Mouse (Mus musculus) midbrain, embryonic 10.5 days (tissue): ENCODE data around the gene Farp1. TPM values are rescaled to one million over a fixed set of nuclear protein-coding genes. Genes with fewer than 3 reads are reported as not detected.

ENCODE experiments used
- DNase-seq: peaks from one replicate; pipeline ENCODE4 v3.0.0-alpha.2; 2017; ENCODE audit warnings: low spot score
- H3K27ac ChIP-seq: fragments of 300-500 bp; sonication (generic); replicated peaks from 2 replicates; pipeline ENCODE4 v1.5.1; 2016; ENCODE audit warnings: mild to moderate bottlenecking
- H3K27me3 ChIP-seq: fragments of 300-500 bp; sonication (generic); 2 replicates; pipeline ENCODE4 v1.6.1; 2016; ENCODE audit warnings: low read depth, mild to moderate bottlenecking; ENCODE audit not compliant: poor library complexity, severe bottlenecking
- H3K36me3 ChIP-seq: fragments of 300-500 bp; sonication (generic); 2 replicates; pipeline ENCODE4 v1.6.1; 2016; ENCODE audit warnings: mild to moderate bottlenecking, moderate library complexity
- H3K4me1 ChIP-seq: fragments of 300-500 bp; sonication (generic); 2 replicates; pipeline ENCODE4 v1.6.1; 2016
- H3K4me3 ChIP-seq: fragments of 300-500 bp; sonication (generic); 2 replicates; pipeline ENCODE4 v1.5.1; 2016; ENCODE audit warnings: mild to moderate bottlenecking, moderate library complexity
- H3K9me3 ChIP-seq: fragments of 300-500 bp; sonication (generic); replicated peaks from 2 replicates; pipeline ENCODE4 v1.6.1; 2016; ENCODE audit warnings: mild to moderate bottlenecking
- WGBS: fragments of 180-500 bp; shearing (Covaris S2); methylation state at CpG from one replicate; pipeline ENCODE4 v1.1.7; 2016; 5-methylcytosine and 5-hydroxymethylcytosine counted together
- polyA plus RNA-seq: library from polyadenylated mRNA; unstranded; fragments of >200 nt; fragmentation: Nextera tagmentation; extraction: Ambion mirVana; gene quantifications from 2 replicates; pipeline ENCODE4 v1.2.1, GENCODE M21; 2016

The Farp1 gene
- polyA plus RNA-seq, 1 experiment from 2014 or later: 18.2 TPM

DNA sequence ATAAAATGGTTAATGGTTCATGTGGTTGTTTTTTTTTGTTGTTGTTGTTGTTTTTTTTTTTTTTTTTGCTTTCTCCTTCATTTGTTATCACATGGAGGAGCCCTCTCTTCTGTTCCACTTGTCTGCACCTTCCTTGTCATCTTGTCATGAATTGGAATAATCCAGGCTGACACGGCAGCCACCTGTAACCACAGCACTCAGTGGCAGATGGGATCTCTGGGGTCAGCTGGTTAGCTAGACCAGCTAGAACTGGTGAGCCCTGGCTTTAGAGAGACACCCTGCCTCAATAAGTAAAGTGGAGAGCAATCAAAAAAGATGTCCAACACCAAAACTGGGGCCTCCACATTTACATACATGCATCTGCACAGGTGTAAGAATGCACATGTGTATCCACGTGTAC lies 127.8 kb downstream of the Farp1 start:
- 92% methylated on average over 2 of the region's 2 CpGs for WGBS
- H3K4me3 ChIP-seq: no peak overlapping the region
- no peaks in the 10 kb centered on the region for H3K4me1 ChIP-seq
- H3K27me3 ChIP-seq: no peaks in the 10 kb centered on the region
- DNase-seq: no peak
- no peak overlapping the region for H3K27ac ChIP-seq
- no peaks in the 10 kb centered on the region for H3K9me3 ChIP-seq
- no peaks in the 10 kb centered on the region for H3K36me3 ChIP-seq

DNA sequence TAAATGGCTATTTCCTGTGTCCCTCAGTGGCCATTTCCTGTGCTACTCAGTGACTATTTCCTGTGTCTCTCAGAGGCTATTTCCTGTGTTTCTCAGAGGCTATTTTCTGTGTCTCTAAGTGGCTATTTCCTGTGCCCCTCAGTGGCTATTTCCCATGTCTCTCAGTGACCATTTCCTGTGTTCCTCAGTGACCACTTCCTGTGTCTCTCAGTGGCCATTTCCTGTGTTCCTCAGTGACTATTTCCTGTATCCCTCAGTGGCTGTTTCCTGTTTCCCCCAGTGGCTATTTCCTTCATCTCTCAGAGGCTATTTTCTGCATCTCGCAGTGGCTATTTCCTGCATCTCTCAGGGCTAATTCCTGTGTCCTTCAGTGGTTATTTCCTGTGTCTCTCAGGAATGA lies 129.9 kb downstream of the Farp1 start:
- no peaks in the 10 kb centered on the region for H3K27me3 ChIP-seq

DNA sequence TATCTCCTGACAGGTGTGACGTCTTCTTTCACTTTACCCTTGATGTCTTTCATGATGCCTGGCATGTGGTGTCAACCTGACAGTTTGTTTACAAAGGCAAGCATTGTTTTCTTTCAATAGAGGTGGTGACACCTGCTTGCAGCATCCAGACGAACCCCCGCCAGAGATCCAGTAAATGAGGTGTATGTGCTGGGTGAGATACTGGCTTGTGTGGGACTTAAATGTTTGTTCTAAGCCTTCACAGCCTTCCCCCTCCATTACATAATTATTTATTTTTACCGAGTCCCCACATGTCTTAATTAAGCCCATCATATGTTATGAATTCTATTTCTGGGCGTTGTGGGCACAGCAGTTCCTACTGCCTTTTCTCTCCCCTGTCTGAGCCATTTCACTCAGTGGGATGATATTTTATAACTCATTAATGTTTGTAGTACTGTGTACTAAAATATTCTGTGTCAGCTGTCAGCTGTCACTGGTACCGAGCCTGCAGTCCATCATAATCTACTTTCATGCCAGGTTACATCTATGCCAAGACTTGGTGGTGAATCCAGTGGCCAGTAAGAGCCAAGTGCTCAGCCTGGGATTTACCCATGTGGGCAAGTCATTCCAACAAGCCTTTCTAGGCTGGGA lies 130.5 kb downstream of the Farp1 start:
- Histone ChIP-seq H3K4me3 (no peak overlapping the region), H3K27me3 (no peaks in the 10 kb centered on the region), H3K9me3 (no peaks in the 10 kb centered on the region), H3K4me1 (no peaks in the 10 kb centered on the region), H3K36me3 (no peaks in the 10 kb centered on the region), H3K27ac (no peak overlapping the region)
- no peak for DNase-seq
- WGBS: 89% methylated on average over 6 of the region's 6 CpGs

More for the DNA sequence above, 129.9 kb downstream of the Farp1 start:
- no peak for DNase-seq
- Histone ChIP-seq H3K27ac (no peak overlapping the region), H3K4me1 (no peaks in the 10 kb centered on the region), H3K9me3 (no peaks in the 10 kb centered on the region), H3K36me3 (no peaks in the 10 kb centered on the region), H3K4me3 (no peak overlapping the region)
- WGBS: 90% methylated on average over 1 of the region's 1 CpGs

DNA sequence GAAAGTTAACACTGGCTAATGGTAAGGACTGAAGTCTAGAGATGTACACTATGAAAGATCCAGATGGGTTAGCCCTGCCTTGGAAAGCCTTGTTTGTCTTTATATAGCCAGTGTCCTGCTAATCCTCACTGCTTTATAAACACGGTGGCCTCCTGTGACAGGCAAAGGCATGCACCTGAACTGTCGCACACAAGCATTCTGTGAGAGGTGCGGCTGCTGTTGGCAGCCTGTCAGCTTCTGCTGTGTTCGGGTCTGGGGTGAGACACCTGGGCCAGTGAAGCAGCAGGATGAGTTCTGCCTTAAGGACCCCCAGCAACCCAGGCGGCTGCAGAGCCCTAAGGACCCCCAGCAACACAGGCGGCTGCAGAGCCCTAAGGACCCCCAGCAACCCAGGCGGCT lies 131.0 kb downstream of the Farp1 start:
- 82% methylated on average over 7 of the region's 7 CpGs for WGBS
- H3K4me1 ChIP-seq: no peaks in the 10 kb centered on the region
- H3K27ac ChIP-seq: no peak overlapping the region
- DNase-seq: no peak
- H3K9me3 ChIP-seq: no peaks in the 10 kb centered on the region
- H3K27me3 ChIP-seq: no peaks in the 10 kb centered on the region
- no peaks in the 10 kb centered on the region for H3K36me3 ChIP-seq
- no peak overlapping the region for H3K4me3 ChIP-seq

DNA sequence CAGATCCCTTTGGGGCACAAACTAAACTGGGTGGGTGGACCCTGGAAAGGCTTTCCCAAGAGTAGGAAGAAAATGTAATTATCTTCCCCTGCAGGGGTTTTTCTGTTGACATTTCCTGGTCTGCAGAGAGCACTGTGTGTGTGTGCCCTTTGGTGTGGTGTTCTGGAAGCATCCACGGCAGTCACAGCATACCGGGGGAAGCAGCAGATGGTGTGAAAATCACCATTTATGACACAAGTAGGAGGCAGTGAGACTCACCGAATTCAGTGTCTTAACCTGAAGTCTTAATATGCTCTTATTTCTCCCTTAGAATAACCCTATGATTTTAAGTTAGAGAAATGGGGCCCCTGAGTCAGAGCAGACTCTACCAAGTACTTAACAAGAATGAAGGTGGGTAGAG lies 133.7 kb downstream of the Farp1 start:
- Histone ChIP-seq H3K9me3 (no peaks in the 10 kb centered on the region), H3K27me3 (no peaks in the 10 kb centered on the region), H3K27ac (no peak overlapping the region), H3K36me3 (no peaks in the 10 kb centered on the region), H3K4me3 (no peak overlapping the region), H3K4me1 (peaks cover 12% of the 10 kb centered on the region)
- no peak for DNase-seq
- whole genome bisulfite sequencing: 82% methylated on average over 3 of the region's 3 CpGs

DNA sequence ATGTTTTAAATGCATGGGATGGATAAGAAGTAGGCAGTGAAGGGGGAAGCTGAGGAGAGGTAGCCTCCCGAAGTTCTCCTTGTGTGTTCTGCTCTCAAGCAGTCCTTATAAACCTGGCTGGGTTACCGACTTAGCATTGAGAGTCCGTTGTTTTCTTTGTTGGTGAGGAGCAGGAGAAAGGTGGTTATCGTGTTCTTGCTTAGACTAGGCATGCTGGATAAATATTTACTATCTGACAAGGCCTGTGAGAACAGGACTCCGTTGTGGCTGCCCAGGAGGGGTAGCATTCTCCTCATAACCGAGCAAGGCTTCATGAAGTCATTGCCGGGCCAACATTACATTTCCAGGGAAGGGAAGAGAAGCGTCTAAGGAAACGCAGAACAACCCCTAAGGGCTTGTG lies 135.3 kb downstream of the Farp1 start:
- 87% methylated on average over 9 of the region's 9 CpGs for WGBS
- Histone ChIP-seq H3K9me3 (no peaks in the 10 kb centered on the region), H3K4me1 (peaks cover 12% of the 10 kb centered on the region)

DNA sequence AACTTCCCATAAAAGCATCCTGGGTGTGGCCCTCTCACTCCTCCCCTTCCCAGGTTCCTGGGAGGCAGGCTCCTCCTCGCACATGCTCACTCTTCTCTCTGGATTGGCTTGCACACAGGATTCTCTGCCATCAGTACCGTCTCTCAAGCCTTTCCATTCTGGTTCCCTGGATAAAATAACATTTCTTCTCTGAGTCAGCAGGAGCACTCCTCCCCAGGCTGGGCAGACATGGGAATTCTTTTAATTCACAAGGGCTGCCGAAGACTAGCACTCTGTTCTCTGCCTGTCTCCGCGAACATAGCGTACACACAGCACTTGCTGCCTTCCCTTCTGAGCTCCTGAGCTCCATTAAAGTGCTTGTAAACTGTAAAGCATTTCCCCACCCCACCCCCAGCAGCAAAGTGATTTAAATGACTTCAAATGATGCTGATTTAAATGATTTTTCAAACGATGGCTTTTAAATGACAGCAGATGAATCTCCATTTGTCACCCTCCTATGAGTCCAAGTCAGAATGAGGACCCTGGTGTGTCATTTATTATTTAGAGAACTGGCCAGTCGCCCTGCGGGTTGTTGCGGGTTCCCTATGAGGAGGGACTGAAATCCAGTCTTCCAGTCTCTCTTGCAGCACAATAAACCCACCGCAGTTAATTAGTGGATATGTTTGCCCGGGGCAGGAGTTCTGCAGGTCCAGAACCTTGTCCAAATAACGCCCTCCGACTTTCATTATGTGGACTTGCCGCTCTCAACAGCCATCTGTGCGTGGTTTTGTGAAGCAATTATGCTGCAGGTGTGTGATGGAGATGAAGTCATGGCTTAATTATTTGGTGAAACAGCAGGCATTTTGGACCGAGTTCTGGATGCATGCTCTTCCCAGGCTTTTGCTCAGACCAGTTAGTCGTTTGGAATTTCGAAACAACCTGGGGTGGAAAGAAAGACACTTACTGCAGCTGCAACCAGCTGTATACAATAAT lies 137.4 kb downstream of the Farp1 start:
- Histone ChIP-seq H3K27me3 (no peaks in the 10 kb centered on the region), H3K9me3 (no peaks in the 10 kb centered on the region), H3K27ac (peak overlapping the region; percentile 28), H3K4me1 (peaks cover 12% of the 10 kb centered on the region), H3K36me3 (no peaks in the 10 kb centered on the region), H3K4me3 (no peak overlapping the region)
- no peak for DNase-seq
- WGBS: 82% methylated on average over 19 of the region's 19 CpGs

More for the DNA sequence above, 135.3 kb downstream of the Farp1 start:
- no peak overlapping the region for H3K4me3 ChIP-seq
- no peaks in the 10 kb centered on the region for H3K36me3 ChIP-seq
- no peak overlapping the region for H3K27ac ChIP-seq
- DNase-seq: no peak
- H3K27me3 ChIP-seq: no peaks in the 10 kb centered on the region

DNA sequence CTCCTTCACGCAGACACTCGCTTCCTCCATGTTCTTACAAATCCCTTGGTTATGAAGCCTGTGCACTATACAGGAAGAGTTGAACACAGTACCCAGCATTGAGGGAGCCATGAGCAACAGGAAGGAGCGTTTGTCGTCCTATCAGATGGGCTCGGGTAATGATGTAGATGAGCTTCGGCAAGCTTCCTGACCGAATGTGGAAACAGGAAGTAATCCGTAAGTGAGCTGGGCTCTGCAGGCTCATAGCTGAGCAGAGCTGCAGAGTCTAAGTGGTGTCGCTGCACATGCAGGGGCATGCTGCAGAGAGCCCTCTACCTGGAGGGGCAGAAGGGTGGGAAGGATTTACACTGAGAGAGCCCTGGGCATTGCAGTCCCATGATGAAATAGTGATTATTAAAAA lies 140.4 kb downstream of the Farp1 start:
- no peaks in the 10 kb centered on the region for H3K27me3 ChIP-seq
- no peak overlapping the region for H3K27ac ChIP-seq
- H3K36me3 ChIP-seq: no peaks in the 10 kb centered on the region
- no peaks in the 10 kb centered on the region for H3K9me3 ChIP-seq
- no peak for DNase-seq
- H3K4me1 ChIP-seq: peaks cover 16% of the 10 kb centered on the region
- WGBS: 86% methylated on average over 9 of the region's 9 CpGs
- no peak overlapping the region for H3K4me3 ChIP-seq

DNA sequence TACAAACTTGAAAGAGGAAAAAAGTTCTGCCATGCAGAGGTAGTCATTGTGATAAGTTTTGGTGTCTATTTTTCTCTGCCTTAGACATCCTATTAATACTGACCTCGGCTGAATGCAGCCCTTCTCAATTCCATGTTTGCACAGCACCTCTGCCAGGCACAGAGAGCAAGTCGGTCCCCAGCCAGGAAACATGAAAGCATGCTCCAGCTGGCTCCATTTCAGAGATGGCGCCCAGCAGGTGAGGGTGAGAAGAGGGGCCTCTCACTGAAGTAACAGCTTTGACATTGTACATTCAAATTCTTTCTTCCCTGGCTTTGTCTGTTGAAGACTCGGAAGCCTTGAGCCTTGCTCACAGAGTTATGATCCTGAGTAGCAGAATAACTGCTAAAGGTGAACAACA lies 140.9 kb downstream of the Farp1 start:
- no peak for DNase-seq
- Histone ChIP-seq H3K36me3 (no peaks in the 10 kb centered on the region), H3K9me3 (no peaks in the 10 kb centered on the region), H3K27me3 (no peaks in the 10 kb centered on the region), H3K4me1 (peaks cover 16% of the 10 kb centered on the region), H3K27ac (no peak overlapping the region), H3K4me3 (no peak overlapping the region)
- 85% methylated on average over 4 of the region's 4 CpGs for WGBS

DNA sequence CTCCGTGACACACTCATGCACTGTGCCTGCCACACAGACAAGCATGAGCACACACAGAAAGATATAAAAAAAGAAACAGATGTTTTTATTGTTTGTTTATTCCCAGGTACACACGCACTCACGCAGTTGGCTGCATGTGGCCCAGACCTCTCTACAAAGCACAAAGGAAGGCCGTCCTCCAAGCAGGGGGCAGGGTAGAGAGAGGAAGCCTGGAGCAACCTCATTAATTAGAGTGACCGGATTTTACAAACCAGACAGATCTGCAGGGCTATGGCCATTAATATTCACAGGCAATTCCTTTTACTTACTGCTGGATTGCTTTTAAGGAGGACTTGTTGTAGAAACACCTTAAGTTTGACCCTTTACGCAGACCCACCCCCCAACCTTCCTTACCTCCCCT lies 142.9 kb downstream of the Farp1 start:
- H3K27me3 ChIP-seq: no peaks in the 10 kb centered on the region
- H3K4me1 ChIP-seq: 0 out of 2 replicates have a peak, but pooled peaks cover 4% of the 10 kb centered on the region
- no peak overlapping the region for H3K4me3 ChIP-seq
- WGBS: 88% methylated on average over 6 of the region's 6 CpGs
- no peaks in the 10 kb centered on the region for H3K36me3 ChIP-seq
- DNase-seq: no peak
- H3K27ac ChIP-seq: no peak overlapping the region
- no peaks in the 10 kb centered on the region for H3K9me3 ChIP-seq

DNA sequence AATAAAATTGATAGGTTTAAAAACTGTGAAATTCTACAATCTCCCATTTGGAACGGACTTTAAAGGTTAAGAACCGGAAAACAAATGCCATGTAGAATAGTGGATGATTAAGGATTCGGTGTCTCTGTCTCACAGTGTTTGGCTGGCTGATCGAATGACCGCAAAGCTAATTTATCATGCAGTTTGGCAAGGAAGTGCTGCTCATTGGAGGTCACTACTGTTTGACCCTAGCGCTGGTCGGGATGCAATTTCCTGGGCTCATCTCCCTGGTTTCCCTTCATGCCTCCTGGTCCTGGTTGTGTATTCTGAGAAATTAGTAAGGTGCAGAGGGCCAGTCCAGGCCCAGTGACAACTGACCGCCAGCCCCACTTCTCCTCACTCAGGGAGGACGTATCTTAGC lies 145.6 kb downstream of the Farp1 start:
- H3K27ac ChIP-seq: no peak overlapping the region
- H3K4me3 ChIP-seq: no peak overlapping the region
- 0 out of 2 replicates have a peak, but pooled peaks cover 4% of the 10 kb centered on the region for H3K4me1 ChIP-seq
- no peaks in the 10 kb centered on the region for H3K27me3 ChIP-seq
- 88% methylated on average over 9 of the region's 9 CpGs for WGBS
- no peak for DNase-seq
- H3K36me3 ChIP-seq: no peaks in the 10 kb centered on the region
- no peaks in the 10 kb centered on the region for H3K9me3 ChIP-seq

DNA sequence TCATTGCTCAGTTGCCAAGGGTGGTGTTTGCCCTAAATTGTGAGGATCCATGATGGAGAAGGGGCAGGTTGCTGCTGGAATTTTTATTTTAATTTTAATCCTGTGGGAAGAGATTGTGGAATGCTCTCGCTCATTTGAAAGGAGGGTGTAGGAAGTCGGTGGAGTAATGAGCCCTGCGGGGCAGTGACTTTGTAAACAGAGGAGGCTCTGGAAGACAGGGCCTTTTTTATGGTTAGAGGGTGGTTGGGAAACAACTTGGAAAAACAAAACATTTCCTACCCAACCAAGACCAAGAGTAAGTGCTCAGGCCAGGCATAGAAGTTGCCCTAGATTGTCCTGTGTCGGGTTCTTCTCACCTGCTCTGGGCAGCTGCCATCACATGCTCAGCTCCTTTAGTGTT lies 146.8 kb downstream of the Farp1 start:
- 85% methylated on average over 4 of the region's 4 CpGs for WGBS
- Histone ChIP-seq H3K27ac (no peak overlapping the region), H3K36me3 (no peaks in the 10 kb centered on the region), H3K9me3 (no peaks in the 10 kb centered on the region), H3K4me1 (0 out of 2 replicates have a peak, but pooled peaks cover 4% of the 10 kb centered on the region), H3K4me3 (no peak overlapping the region), H3K27me3 (no peaks in the 10 kb centered on the region)
- DNase-seq: no peak

DNA sequence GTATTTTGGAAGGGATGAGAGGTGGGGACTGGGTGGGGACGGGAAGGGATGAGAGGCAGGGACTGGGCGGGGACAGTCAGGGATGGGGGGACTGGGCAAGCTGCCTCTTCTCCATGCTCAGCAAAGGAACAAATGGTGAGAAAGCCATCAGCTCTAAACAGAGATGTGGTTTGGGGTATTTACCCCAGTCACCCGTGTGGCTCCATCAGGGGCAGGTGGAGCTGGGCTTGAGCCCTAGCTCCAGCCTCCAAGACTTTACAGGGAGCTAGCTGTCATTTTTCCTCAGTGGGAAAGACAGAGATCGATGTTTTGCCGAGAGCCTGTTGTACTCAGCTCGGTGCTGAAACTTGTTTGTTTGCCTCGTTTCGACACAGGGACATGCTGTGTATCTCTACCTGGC lies 148.0 kb downstream of the Farp1 start:
- no peak for DNase-seq
- H3K36me3 ChIP-seq: peaks cover 5% of the 10 kb centered on the region; the same call in 1 of the 2 replicates
- 0 out of 2 replicates have a peak, but pooled peaks cover 1% of the 10 kb centered on the region for H3K4me1 ChIP-seq
- no peaks in the 10 kb centered on the region for H3K9me3 ChIP-seq
- 81% methylated on average over 8 of the region's 8 CpGs for WGBS
- H3K27me3 ChIP-seq: no peaks in the 10 kb centered on the region
- no peak overlapping the region for H3K27ac ChIP-seq
- H3K4me3 ChIP-seq: no peak overlapping the region
